Mouse (Mus musculus) ES-Bruce4 (cell line): ENCODE measurements around the gene Gm49027.

Experiments used
- CTCF ChIP-seq: IDR thresholded peaks from one replicate; pipeline ENCODE4 v1.8.1; 2011; ENCODE audit warnings: low read depth, low read length
- EP300 ChIP-seq: IDR thresholded peaks from 2 replicates; pipeline ENCODE4 v1.6.1; 2011; ENCODE audit warnings: low read depth, low read length; ENCODE audit not compliant: insufficient read depth
- POLR2A ChIP-seq: IDR thresholded peaks from one replicate; pipeline ENCODE4 v1.8.1; 2011; ENCODE audit warnings: low read length; ENCODE audit not compliant: insufficient read depth

- TF ChIP-seq POLR2A, result no peak
- no peak for TF ChIP-seq CTCF
- TF ChIP-seq EP300, result no peak
Observed at GRCm38 (mm10) chr5:123520666-123521065, 4.6 kb downstream of the Gm49027 start.
